Mouse (Mus musculus) cerebellum, adult (tissue): ENCODE results near the gene Arhgef18.

Experiments used
- ATAC-seq: cut with Nextera tagmentation; 2 replicates; pipeline ENCODE4 v1.9.2; 2017; ENCODE audit warnings: mild to moderate bottlenecking, moderate library complexity, mixed read lengths; ENCODE audit not compliant: insufficient number of reproducible peaks, low FRiP score, low TSS enrichment

The Arhgef18 gene

DNA sequence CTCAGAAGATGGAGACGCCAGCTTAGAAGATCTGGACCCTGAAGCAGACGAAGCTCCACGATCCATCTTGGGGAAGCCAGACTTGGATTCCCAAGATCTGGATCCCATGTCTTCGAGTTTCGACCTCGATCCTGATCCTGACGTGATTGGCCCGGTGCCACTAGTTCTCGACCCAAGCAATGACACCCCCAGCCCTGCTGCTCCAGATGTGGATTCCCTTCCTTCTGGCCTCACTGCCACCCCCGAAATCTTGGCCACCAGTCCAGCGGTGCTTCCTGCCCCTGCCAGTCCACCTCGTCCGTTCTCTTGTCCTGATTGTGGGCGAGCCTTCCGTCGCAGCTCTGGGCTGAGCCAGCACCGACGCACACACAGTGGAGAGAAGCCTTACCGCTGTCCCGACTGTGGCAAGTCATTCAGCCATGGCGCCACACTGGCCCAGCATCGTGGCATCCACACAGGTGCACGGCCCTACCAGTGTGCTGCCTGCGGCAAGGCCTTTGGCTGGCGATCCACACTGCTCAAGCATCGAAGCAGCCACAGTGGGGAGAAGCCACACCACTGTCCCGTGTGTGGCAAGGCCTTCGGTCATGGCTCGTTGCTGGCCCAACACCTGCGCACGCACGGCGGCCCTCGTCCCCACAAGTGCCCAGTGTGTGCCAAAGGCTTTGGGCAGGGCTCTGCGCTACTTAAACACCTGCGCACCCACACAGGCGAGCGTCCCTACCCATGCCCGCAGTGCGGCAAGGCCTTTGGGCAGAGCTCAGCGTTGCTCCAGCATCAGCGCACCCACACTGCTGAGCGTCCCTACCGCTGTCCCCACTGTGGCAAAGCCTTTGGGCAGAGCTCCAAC is 103.0 kb downstream of the Arhgef18 start:
- no peak for ATAC-seq

GRCm38 (mm10) chr8:3496428-3496748 is 103.6 kb downstream of the Arhgef18 start:
- ATAC-seq = no peak

DNA sequence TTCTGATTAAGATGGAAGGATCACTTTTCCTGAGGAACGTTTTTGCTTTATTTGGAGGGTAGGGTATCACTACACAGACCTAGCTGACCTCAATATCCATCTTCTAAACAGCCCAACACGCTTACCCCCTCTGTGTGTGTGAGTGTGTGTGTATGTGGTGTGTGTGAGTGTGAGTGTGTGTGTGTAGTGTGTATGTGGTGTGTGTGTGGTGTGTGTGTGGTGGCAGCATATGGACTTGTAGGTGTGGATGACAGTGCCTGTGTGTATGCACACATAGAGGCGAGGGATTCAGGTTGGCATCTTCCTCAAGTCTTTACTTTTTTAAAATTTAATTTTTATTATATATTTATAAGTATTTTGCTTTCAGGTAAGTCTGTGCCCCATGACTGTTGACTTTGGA is 105.8 kb downstream of the Arhgef18 start:
- ATAC-seq = no peak

- no peak; the same call in 1 of the 2 replicates for ATAC-seq
Measured at GRCm38 (mm10) chr8:3499751-3500150, 106.9 kb downstream of the Arhgef18 start.

GRCm38 (mm10) chr8:3500235-3501090 is 107.7 kb downstream of the Arhgef18 start, which contains the start of gene Mcoln1:
Gene Mcoln1, plus strand, starts transcription at chr8:3500457.
- peak; percentile 84 for ATAC-seq

DNA sequence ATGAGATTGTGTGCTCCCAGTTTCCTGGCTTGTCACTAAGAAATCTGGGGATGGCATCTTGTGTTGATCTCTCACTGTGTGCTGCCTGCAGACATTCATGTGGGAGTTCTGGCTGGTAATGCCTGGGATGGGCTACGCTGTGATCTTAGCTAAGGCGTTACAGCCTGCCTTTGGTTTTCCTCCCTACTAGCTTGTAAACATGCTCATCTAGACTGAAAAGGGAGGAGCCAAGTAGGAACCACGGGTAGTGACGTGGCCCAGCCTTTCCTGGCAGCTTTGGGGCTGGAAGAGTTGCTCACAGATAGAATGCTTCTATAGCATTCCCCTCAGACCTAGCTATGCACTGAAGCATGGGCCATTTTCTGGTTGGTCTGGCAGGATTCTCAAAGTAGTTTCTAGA is 109.4 kb downstream of the Arhgef18 start:
- no peak for ATAC-seq
